Mouse (Mus musculus) CH12.LX (cell line): ENCODE measurements around the gene Zmynd10.

Experiments
- CHD1 ChIP-seq: IDR thresholded peaks from 2 replicates; pipeline ENCODE4 v1.6.1; 2012; ENCODE audit warnings: low read depth, low read length, improper control_type of control experiment, inconsistent platforms
- CTCF ChIP-seq, 2 experiments: IDR thresholded peaks in 1 of 2; conservative IDR thresholded peaks in 1 of 2; 2 replicates each; pipeline ENCODE4 v1.5.1; 2011 to 2012; ENCODE audit warnings: low read depth in 2 of 2, low read length in 2 of 2, improper control_type of control experiment in 1 of 2, inconsistent platforms in 1 of 2, mild to moderate bottlenecking in 1 of 2, moderate library complexity in 1 of 2
- ELF1 ChIP-seq: IDR thresholded peaks from 2 replicates; pipeline ENCODE4 v1.6.1; 2014; ENCODE audit warnings: low read depth, mild to moderate bottlenecking, inconsistent platforms, low read length, improper control_type of control experiment
- EP300 ChIP-seq: IDR thresholded peaks from 2 replicates; pipeline ENCODE4 v1.6.1; 2011; ENCODE audit warnings: low read length, improper control_type of control experiment
- MEF2A ChIP-seq: IDR thresholded peaks from 2 replicates; pipeline ENCODE4 v1.6.1; 2014; ENCODE audit warnings: low read depth, mild to moderate bottlenecking, inconsistent platforms, low read length, improper control_type of control experiment, borderline replicate concordance
- POLR2A ChIP-seq: IDR thresholded peaks from 2 replicates; pipeline ENCODE4 v1.6.1; 2011; ENCODE audit warnings: low read depth, mild to moderate bottlenecking, improper control_type of control experiment, low read length
- RAD21 ChIP-seq: IDR thresholded peaks from 2 replicates; pipeline ENCODE4 v1.6.1; 2011; ENCODE audit warnings: low read depth, mild to moderate bottlenecking, low read length, improper control_type of control experiment, moderate library complexity
- SIN3A ChIP-seq: IDR thresholded peaks from 2 replicates; pipeline ENCODE4 v1.6.1; 2012; ENCODE audit warnings: low read length, improper control_type of control experiment, inconsistent platforms
- TBP ChIP-seq: conservative IDR thresholded peaks from 2 replicates; pipeline ENCODE4 v1.6.1; 2011; ENCODE audit warnings: low read depth, low read length, improper control_type of control experiment

DNA sequence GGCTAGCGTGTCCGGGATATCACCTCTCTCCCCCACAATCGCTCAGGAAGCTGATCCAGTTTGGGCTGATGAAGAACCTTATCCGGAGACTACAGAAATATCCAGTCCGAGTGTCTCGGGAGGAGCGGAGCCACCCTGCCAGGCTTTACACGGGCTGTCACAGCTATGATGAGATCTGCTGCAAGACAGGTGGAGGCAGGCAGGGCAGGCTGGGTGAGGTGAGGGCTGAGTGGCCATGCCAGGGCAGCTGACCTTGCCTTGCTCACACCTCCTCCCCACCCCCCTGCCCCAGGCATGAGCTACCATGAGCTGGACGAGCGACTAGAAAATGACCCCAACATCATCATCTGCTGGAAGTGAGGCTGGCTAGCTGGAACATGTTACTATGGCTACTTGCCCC, 1.9 kb upstream of the Zmynd10 start:
- TF ChIP-seq CTCF (conservative IDR thresholded peaks at IDR 0.05 in 1 of 2, IDR thresholded peaks at IDR 0.05 in 1 of 2; ENCODE audit: low read depth in 2 of 2, low read length in 2 of 2) (no peak), CHD1 (no peak), POLR2A (no peak), ELF1 (no peak), RAD21 (no peak), SIN3A (no peak), TBP (no peak), MEF2A (no peak), EP300 (no peak)
